Mouse (Mus musculus) granulocyte monocyte progenitor cell, adult 5-6 weeks (primary cell): ENCODE measurements around the gene Ccdc34. TPM values are rescaled to one million over a fixed set of nuclear protein-coding genes. Genes with fewer than 3 reads are reported as not detected.
A peak's percentile ranks its signal among the peaks of the same experiment; 100 is the strongest.

ENCODE experiments used
- ATAC-seq: replicated peaks from 2 replicates; pipeline ENCODE4 v1.8.0; 2016; ENCODE audit warnings: mild to moderate bottlenecking, moderate TSS enrichment, inconsistent platforms; ENCODE audit not compliant: poor library complexity, severe bottlenecking
- total RNA-seq, 2 experiments: library from RNA; stranded (forward) in 1 of 2; stranded (reverse) in 1 of 2; fragments of 200-712, 200-1000 nt in 1 of 2; fragments of >200 nt in 1 of 2; fragmentation: Nextera tagmentation in 1 of 2; gene quantifications; 2 replicates each; pipeline ENCODE4 v1.2.3; 2014 to 2017

Gene Ccdc34
- total RNA-seq (2014; fragmentation: Nextera tagmentation): 30.9 and 46.7 TPM in 2 replicates
- 41.4 and 53.7 TPM in 2 replicates for total RNA-seq (2017)

DNA sequence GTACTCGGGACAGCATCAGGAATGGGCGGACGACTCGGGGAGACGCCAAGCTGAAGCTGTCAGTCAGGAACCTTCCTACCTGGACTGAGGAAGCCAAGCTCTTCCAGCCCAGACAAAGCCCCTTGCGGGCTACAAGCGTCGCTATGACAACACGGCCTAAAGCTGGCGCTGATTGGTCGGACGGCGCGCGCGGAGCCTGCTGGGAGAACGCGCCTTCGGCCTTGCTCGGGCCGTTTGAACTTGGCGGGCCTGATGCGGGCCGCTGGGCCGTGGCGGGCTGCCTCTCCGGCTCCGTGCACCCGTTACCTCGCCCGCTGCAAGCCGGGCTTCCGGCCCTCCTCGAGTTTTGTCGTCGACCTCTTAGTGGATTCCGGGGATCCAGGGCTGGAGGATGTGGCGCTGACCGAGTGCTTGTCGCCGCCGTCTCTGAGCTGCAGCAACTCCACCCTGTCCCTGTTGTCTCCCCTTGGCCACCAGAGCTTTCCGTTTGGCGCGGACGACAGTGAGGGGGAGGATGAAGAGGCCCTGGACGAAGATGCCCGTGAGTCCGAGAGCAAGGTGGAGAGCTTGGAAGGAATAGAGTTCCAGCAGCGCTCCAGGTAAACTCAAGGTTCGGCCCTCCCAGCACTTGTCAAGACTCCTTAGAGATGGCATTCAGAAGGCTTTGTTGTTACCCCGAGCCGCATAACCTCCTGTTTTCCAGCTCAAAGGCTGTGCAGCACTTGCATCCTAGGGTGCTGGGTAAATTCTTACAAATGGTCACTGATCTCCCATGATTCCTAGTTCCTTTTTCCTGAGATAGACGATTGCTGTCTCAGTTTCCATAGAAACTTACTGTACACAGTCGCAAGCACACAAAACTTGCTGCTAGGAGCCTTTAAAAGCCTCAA, at the start of gene Ccdc34:
TSS of gene Ccdc34 (plus strand) at position 202 of the 890 bp plus-strand sequence.
- peak; percentile 98 for ATAC-seq

DNA sequence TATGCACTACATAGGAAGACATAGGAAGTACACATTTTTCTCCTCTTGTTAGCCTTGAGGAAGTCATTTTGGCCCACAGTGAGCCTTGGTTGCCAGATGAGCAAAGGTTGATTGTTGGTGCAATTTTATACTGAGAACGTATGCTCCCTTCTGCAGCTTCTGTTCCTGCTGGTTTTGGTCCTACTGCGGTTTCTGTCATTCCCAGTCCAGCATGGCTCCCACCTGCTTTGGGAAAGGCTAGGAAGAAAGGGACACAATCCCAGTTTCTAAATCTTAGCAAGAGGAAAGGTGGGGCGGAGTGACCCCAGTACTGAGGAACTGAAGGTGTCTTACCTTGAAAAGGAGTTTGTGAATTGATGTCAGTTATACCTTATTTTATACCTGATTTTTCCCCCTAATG, 48.2 kb upstream of the Ccdc34 start:
- ATAC-seq: no peak

DNA sequence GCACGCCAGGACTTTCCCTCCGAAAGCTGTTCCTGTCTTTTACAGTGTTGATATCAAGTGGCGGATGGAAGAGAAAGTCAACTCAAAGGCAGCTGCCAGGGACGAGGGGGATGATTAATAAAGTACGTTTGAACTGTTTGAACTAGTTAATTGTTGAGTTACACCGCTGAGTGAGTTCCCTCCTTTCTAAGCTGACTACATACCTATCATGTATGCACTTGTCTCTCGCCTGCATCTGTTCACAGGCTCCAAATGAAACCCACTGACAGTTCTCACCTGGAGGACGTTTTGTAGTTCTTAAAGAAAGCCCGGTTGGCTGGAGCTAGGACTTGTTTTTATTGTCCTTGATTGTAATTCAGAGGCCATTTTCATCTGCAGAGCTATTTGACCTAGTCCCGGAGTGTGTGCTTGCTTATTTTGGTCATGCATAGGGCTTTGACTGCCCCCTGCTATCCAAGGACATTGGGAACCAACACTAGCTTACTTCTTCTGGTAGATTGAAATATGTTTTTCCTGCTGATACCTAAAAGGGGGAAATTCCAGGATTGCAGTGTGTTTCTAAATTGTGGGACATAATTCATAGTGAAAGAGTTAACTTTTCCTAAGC, 47.6 kb upstream of the Ccdc34 start:
- no peak for ATAC-seq

DNA sequence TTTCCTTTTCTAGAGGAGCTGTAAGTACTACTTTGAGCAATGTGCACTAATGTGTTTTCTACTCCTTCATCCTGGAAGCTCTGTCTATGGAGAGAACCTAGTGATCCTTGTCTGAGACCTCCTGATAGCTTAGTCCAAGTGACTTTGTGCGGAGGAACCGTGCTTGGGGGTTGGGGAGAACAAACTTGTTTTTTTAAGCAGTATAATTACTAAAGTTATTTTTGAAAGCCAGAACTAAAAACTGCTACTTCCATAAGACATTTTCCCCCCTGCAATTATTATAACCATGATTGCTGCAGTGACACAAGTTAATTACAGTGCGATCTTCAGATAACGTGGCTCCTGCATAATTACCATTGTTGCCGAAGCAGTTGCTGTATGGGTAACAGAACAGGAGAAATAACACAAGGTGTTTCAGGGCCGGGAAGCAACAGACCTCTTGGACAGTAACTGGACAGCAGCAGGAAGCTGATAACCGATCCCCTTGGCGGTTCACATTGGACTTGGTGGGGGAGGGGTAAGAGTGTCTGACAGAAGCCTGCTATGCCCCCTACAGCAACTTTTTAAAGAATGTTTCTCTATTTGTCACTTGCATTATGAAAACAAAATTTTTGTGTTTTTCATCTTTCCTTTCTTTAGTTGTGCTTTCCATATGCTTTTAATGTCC, 46.7 kb upstream of the Ccdc34 start:
- ATAC-seq: no peak

DNA sequence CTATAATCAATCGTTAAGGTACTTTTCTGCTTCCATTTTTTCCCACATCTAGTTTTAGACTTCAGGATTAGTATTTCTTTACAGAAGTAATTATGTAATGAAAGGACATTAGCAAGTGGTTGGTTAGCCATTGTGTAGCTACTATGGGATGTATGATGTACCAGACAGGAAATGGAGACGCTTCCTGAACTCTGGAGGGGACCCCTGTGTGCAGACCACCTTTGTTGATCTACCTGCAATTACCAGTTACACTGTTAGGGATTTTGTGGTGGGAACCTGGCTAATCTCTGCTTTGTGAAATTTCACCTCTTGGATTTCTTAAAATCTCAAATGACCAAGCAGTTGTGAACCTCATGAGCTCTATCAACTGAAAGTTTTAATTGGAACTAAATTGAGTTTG, 45.3 kb upstream of the Ccdc34 start:
- no peak for ATAC-seq

DNA sequence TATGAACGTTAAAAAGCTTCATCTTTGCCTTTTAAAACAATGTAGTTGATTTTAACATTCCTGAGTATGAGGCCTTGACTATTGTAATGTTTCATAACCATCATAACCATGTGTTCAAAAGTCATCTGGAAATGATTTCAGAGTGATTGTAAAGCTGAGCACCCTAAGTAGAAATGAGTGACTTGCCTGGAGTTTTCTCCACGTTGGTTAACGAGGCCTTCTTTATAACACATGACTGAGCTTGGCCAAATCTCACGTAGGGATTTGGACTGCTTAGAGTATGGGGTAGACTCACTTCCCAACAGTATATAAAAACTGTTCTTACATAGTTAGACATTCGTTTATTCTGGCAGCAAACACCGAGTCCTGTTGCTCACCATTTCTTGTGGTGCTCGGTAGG, 44.7 kb upstream of the Ccdc34 start:
- no peak for ATAC-seq

DNA sequence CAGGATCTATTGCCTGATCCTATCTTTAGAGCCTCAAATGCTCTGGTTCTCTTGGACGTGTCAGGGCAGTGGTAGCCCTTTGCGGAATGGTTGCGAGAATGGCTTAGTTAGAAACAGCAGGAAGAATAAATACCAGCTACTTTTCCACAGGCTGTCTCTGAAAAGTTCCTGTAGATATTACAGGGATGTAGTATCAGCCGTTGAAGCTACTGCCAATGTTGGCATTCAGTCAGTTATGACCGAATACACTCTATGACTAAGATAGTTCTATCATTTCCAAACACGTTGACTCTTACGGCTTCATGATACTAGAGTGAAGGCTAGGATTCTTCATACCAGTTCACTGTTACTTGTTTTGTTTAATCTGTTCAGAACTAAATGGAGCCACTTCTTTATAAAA, 42.8 kb upstream of the Ccdc34 start:
- no peak for ATAC-seq

DNA sequence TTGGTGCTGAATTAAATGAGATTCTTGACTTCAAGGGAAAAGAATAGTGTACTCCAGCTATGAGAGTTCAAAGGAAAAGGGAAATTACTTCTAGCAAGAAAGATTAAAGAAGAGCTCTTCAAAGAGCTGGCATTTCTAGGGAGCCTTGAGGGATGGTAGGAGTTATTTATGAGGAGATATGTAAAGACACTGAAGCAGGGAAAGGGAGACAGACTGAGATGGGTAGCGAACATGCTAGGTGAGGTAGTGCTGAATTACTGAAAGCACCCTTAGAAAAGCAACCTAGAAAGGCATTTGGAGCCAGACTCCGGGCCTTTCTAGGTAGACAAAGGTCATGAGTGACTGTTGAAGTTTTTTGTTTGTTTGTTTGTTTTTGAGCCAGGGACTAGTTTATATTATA, 41.4 kb upstream of the Ccdc34 start:
- no peak for ATAC-seq

DNA sequence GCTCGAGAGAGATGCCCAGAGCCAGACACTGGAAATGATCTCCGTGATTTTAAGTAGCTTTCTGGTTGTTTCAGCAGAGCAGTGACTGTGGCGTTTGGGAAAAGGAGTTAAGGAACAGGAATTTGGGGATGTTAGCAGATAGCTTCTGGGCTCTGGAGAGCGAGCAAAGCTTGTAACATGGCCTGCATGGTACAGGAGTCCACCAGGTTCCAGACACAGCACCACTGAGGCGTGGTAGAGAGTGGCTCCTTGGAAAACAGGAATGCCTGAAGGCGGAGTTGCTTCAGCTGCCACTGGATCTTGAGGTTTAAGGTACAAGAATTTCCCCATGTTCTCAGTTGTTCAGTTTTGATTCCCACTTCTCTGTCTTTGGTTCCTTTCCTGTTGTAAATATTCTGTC, 40.3 kb upstream of the Ccdc34 start:
- ATAC-seq: no peak

DNA sequence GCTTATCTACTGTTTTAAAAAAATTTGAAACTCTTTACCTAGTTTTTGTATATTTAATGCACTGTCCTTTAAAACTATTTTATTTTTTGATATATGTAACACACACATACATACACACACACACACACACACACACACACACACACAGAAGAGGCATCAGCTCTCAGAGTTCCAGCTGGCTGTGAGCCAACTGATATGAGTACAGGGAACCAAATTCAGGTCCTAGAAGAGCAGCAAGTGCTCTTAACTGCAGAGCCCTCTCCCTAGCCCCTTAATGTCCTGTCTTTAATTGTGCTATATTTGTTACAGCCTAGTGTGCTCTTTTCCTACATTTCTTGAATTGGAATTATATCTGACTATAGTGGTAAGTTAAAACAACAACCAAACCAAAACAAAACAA, 38.4 kb upstream of the Ccdc34 start:
- ATAC-seq: no peak

DNA sequence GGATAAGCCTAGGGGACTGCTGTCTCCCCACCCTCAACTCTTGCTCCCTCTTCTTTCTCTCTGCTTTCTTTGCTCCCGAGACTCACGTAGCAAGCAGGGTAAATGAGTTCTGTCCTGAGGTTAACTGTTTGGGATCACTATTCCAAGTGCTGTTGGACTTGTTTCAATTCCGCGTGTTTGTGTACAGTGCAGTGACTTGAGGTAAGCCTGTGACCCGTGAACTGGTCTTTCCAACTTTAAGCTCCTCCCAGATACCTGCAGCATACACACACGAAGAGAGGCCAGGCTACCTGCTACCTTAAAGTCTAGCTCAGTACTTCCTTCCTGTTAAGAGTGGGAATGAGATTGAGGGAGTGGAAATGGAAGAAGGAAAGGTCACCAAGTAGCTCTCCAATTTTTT, 34.2 kb upstream of the Ccdc34 start:
- no peak for ATAC-seq

DNA sequence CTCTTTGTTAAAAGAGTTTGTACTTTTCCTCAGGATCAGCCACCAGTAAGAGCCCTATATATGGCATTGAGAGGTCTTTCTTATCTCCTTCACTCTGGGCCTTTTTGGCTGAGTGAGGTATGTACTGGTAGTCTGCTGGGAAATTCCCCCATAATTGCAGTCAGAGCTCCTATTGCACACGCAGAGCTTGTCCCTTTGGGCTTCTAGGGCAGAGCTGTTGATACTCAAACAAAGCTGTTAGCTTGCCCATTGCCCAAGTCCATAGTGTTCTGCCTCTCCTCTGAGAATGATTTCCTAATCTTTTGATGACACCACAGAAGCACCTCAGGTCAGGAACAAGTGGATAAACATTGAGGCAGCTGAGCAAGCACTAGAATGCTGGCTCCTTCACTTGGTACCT, 32.7 kb upstream of the Ccdc34 start:
- no peak for ATAC-seq

DNA sequence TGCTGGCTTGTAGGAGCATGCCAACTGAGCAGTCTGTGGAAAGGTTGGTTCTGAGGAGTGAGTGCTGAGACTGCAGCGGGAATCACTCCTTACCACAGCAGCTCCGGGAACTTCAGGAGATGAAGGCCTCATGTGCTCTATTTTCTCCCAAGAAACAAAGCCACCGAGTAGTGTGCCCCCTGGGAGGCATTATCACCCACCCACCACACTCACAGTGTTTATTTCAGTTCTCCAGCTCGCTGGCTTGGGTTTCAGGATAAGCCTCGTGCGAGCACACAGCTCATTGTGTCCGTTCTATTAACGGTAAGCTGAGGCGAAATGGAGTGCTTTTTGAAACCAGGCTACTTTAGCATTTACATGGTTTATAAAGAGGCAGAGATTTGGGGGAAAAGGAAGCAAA, 32.1 kb upstream of the Ccdc34 start:
- ATAC-seq: no peak

DNA sequence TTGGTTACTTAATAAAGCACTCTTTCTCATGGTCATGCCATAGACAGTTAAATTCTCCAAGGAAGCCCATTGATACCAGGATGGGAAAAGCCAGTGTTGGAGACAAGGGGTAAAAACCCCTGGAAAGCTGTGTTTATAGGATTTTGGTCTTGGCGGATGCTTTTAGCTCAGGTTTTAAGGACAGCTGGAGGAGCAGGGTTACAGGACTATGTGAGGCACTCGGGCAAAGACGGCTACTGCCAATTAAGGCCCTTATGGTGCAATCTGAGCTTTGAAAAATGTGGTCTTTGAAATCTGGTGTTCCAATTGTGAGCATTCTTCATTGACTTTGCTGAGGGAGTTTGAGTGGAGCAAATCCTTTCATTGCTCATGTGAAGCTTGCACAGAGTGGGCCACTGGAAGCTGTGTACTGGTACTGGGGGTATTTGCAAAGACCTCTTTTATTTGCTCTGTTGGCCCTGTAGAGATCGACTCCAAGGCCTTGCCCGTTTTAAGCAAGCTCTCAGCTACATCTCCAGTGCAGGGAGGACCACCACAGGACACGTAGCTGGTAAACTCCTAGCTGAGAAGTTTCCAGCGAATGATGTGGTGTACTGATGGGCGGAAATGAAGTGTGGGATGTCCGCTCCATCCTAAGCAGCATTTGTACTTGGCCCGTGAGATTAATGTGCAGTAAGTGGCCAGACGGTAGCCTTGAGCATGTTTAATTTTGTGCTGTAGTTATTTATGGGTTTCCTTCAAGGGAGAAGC, 31.4 kb upstream of the Ccdc34 start:
- ATAC-seq: no peak

DNA sequence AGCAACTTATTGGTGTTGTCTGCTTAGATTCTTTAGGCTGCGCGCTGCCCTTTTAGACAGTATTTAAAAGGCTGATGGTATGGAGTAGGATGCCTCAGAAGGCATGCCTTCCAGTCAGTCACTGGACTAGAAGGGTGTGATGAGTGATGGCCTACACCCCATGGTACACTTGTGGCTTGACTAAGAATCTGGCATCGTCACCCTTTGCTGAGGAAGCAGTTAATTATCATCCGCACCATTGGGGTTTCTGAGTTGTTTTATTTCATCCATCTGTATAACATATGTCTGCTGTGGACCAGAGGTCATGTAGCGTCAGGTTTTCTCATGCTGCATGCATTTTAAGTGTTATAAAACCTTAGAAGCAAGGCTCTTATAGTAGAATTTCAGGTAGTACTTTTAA, 29.7 kb upstream of the Ccdc34 start:
- ATAC-seq: no peak

DNA sequence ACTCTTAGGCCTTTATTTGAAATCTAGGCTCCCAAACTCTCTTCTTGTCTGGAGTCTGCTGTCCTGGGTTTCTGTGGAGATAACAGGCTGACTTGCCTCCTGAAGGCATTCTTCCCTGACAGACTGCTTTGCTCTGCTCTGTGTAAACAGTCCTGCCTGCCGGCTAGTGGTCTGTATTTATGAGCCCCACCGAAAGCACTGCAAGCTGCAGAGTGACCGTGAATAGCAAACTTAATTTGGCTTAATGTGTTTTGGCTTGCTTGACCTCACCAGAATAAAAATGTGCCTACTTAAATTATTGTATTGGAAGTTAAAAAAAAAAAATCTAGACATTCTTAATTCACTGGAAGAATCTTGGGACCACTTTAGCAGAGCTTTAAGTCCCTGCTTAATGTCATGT, 28.4 kb upstream of the Ccdc34 start:
- no peak for ATAC-seq

DNA sequence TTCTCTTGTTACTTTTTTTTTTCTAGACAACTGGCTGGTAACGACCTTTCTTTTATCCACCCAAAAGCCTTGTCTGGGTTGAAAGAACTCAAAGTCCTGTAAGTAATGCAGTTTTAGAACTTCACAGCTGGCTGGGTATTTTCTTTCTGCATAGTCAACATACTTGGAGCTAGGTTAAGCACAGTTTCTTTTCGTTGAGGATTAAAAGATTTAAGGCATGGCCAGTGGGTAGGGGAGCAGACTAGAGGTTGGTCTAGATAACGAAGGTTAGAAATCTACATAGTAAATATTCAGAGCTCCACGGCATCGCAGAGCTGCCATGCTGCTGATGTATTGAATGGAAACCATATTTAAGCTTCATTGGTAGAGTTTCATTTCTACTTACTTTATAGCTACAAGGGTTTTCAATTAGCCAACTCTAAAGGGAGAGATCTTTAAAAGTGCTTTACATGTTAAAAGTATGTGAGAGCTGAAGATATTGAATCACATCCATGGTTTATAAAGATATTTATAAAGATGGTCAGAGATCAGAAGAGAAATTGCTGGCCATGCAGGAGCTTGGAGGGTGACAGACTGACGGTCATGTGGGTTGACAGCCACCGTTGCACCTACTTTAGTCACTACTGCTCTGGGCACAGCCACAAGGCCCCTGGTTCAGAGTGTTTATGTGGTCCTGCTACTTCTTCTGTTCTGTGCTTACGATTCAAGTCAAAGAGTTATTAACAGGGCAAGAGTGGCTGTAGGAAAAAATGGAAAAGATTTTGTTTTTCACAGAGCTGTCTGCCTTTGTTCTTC, 27.7 kb upstream of the Ccdc34 start:
- ATAC-seq: no peak

DNA sequence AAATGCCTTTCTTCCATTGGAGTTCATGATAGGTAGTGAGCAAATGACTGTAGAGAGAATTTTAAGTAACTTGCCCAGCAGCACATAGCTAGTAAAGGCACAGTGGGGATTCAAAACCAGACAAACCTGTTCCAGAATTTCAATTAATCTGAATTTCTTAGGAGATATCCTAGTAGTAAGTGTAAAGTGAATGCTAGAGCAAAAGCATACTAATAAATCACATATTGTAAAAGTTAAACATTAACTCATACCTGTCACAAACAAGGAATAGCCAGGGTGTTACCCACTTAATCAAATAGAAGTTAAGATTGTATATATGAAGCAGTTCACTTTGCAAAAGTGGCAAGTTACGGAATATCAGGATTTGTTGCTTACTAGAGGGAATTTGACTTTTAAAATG, 25.9 kb upstream of the Ccdc34 start:
- ATAC-seq: no peak

DNA sequence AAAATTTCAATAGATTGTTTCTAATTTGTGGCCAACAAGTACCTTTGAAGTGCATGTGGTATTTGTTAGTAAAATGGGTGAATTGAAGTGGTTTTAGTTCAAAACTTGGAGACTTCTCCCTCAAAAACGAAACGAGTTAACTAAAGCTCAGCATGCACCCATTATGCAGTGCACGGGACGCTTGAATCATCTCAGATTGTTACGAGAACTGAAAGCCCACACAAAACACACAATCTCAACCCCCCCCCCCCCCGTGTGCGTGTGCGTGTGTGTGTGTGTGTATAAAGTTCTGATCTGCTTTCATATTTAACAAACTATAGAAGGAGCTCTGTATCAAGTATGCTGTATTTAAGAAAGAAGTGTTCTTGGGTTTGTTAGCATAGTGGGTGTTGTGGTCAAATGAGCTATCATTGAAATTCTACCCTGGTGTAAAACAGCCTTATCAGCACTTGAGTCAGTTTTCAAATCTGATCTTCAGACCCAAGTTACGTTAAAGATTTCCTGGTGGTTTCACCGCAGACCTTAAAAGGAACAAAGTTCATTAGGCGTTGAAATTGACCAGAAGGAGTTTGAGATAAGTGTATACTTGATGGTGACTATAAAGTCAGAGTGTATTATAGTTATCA, 25.1 kb upstream of the Ccdc34 start:
- ATAC-seq: peak; percentile 45
